Mouse (Mus musculus) yolk sac, embryonic 10.5 days (tissue): Measurements from ENCODE around the gene Tprgl.

Source experiments
- DNase-seq: peaks from one replicate; pipeline ENCODE4 v3.0.0-alpha.2; 2017; ENCODE audit warnings: low spot score

The Tprgl gene

GRCm38 (mm10) chr4:154159961-154160537 lies 417 bp downstream of the Tprgl start:
- peak; percentile 49 for DNase-seq

- peak; percentile 67 for DNase-seq
These were observed 1.5 kb downstream of the Tprgl start for GRCm38 (mm10) chr4:154159002-154159401.

GRCm38 (mm10) chr4:154157970-154158662 lies 2.4 kb downstream of the Tprgl start:
- no peak for DNase-seq

GRCm38 (mm10) chr4:154156050-154156449 lies 4.4 kb downstream of the Tprgl start:
- no peak for DNase-seq

- DNase-seq = no peak
These were observed 6.4 kb downstream of the Tprgl start for GRCm38 (mm10) chr4:154154104-154154503.

GRCm38 (mm10) chr4:154146342-154146741 lies 14.1 kb downstream of the Tprgl start:
- no peak for DNase-seq

GRCm38 (mm10) chr4:154144712-154145111 lies 15.8 kb downstream of the Tprgl start:
- DNase-seq = no peak

- peak; percentile 89 for DNase-seq
These were observed 18.0 kb downstream of the Tprgl start, which contains the start of gene Wrap73 for GRCm38 (mm10) chr4:154142211-154143040. Gene Wrap73 (plus strand): TSS chr4:154142372.

GRCm38 (mm10) chr4:154141009-154141867 lies 19.2 kb downstream of the Tprgl start:
- DNase-seq = no peak

GRCm38 (mm10) chr4:154140213-154141008 lies 20.1 kb downstream of the Tprgl start:
- no peak for DNase-seq

GRCm38 (mm10) chr4:154140182-154140212 lies 20.5 kb downstream of the Tprgl start, which contains the start of gene Trp73:
Gene Trp73 (minus strand): TSS chr4:154140208.
- DNase-seq = no peak

GRCm38 (mm10) chr4:154139671-154140181 lies 20.7 kb downstream of the Tprgl start:
- no peak for DNase-seq

GRCm38 (mm10) chr4:154137139-154137538 lies 23.3 kb downstream of the Tprgl start:
- DNase-seq = no peak

- no peak for DNase-seq
These were observed 25.7 kb downstream of the Tprgl start for GRCm38 (mm10) chr4:154134803-154135202.

GRCm38 (mm10) chr4:154131894-154132293 lies 28.6 kb downstream of the Tprgl start:
- no peak for DNase-seq

GRCm38 (mm10) chr4:154129950-154130349 lies 30.5 kb downstream of the Tprgl start:
- DNase-seq = no peak

- DNase-seq = no peak
These were observed 33.2 kb downstream of the Tprgl start for GRCm38 (mm10) chr4:154127273-154127672.

- no peak for DNase-seq
These were observed 35.3 kb downstream of the Tprgl start for GRCm38 (mm10) chr4:154125202-154125601.

- DNase-seq = no peak
These were observed 36.9 kb downstream of the Tprgl start for GRCm38 (mm10) chr4:154123553-154123952.

GRCm38 (mm10) chr4:154122374-154122773 lies 38.1 kb downstream of the Tprgl start:
- no peak for DNase-seq

- DNase-seq = no peak
These were observed 38.7 kb downstream of the Tprgl start for GRCm38 (mm10) chr4:154121800-154122199.
